Mouse (Mus musculus) lung, adult 2 months (tissue): Measurements from ENCODE around the gene Syt17.

Experiments
- CTCF ChIP-seq: fragments of 200-500 bp; IDR thresholded peaks from 2 replicates; pipeline ENCODE4 v1.5.1; 2011; ENCODE audit warnings: mild to moderate bottlenecking, low read length, control low read depth; ENCODE audit not compliant: insufficient read depth
- POLR2A ChIP-seq: fragments of 200-500 bp; IDR thresholded peaks from 2 replicates; pipeline ENCODE4 v1.6.1; 2011; ENCODE audit warnings: low read depth, mild to moderate bottlenecking, control low read depth, low read length, borderline replicate concordance; ENCODE audit errors: extremely low read depth

GRCm38 (mm10) chr7:118405251-118405650, 42.8 kb downstream of the Syt17 start:
- TF ChIP-seq CTCF (no peak), POLR2A (no peak)
